26 mouse cellular contexts compared by ENCODE assay signal in genomic region chr10:121458408-121458807, GRCm38 (mm10). TPM values are rescaled to one million over a fixed set of nuclear protein-coding genes. Genes with fewer than 3 reads are reported as not detected.
DNase-seq lines count a peak whose midpoint lies in the region; ATAC-seq lines count a peak whose summit lies in the region.
"Had no signal": no experiment of that assay in that cellular context is flagged by ENCODE, and none has a peak within 500 bp of the region (broad histone marks: within the 10 kb centered on the region; RNA-seq: fewer than 3 reads in every experiment).

No protein-coding gene starts in this region.

- H3K9ac ChIP-seq in midbrain, embryonic 11.5 days (ENCODE audit: low read length), result no peak overlapping the region
- H3K9ac ChIP-seq in midbrain, embryonic 13.5 days (replicated peaks), result no peak overlapping the region
- H3K9ac ChIP-seq in limb, embryonic 12.5 days (replicated peaks), result no peak overlapping the region
- H3K9ac ChIP-seq: forebrain, postnatal 0 days; hindbrain, embryonic 14.5 days; liver, embryonic 14.5 days; lung, embryonic 15.5 days had no signal

- DNase-seq in heart, adult 11 months, result peak; percentile 91
- DNase-seq in heart, postnatal 36 days, result no peak
- peak; percentile 26 for DNase-seq in midbrain, embryonic 11.5 days (ENCODE audit: low spot score, missing footprints)
- DNase-seq in gastrocnemius, postnatal 36 days, result no peak
- no peak for DNase-seq in left cerebral cortex, postnatal 36 days (ENCODE audit: low spot score in 2 of 2)
- DNase-seq: cerebellum, adult 2 months; cerebellum, postnatal 25 days; forebrain, postnatal 0 days; heart, postnatal 4 days; kidney, adult 18-20 months; layer of hippocampus, adult 9-11 months; left cerebral cortex, postnatal 4 days; lung, postnatal 36 days; thymus, adult 2 months had no signal

- H3K9me3 ChIP-seq in midbrain, embryonic 11.5 days (ENCODE audit: control insufficient read depth, low read length), result no peaks in the 10 kb centered on the region
- no peaks in the 10 kb centered on the region for H3K9me3 ChIP-seq in midbrain, embryonic 13.5 days
- no peaks in the 10 kb centered on the region for H3K9me3 ChIP-seq in limb, embryonic 12.5 days
- H3K9me3 ChIP-seq: G1E; lung, embryonic 15.5 days had no signal

- no peak overlapping the region for H3K4me2 ChIP-seq in midbrain, embryonic 11.5 days
- no peak overlapping the region for H3K4me2 ChIP-seq in midbrain, embryonic 13.5 days (replicated peaks)
- H3K4me2 ChIP-seq in limb, embryonic 12.5 days, result no peak overlapping the region
- H3K4me2 ChIP-seq: heart, embryonic 11.5 days; hindbrain, embryonic 14.5 days; lung, embryonic 15.5 days had no signal

- 83% methylated on average over 9 of the region's 9 CpGs for WGBS in midbrain, embryonic 11.5 days
- WGBS in midbrain, embryonic 13.5 days, result 87% methylated on average over 9 of the region's 9 CpGs
- 89% methylated on average over 9 of the region's 9 CpGs for WGBS in limb, embryonic 12.5 days

- intact Hi-C loops in heart, postnatal 36 days (cut with DNase I), result loop anchor here (2.0 kb wide), 1 partner anchor 16 kb away; no protein-coding TSS in a partner anchor
- intact Hi-C loops in gastrocnemius, postnatal 36 days (cut with DNase I), result no loop called here
- intact Hi-C loops in left cerebral cortex, postnatal 36 days (cut with DNase I), result no loop called here

- no peaks in the 10 kb centered on the region for H3K27me3 ChIP-seq in midbrain, embryonic 11.5 days (ENCODE audit: control insufficient read depth, insufficient read depth, low read length)
- 0 out of 2 replicates have a peak, but pooled peaks cover 4% of the 10 kb centered on the region for H3K27me3 ChIP-seq in midbrain, embryonic 13.5 days
- no peaks in the 10 kb centered on the region for H3K27me3 ChIP-seq in limb, embryonic 12.5 days
- H3K27me3 ChIP-seq: CH12.LX; lung, embryonic 15.5 days; Patski had no signal

- H3K27ac ChIP-seq in midbrain, embryonic 11.5 days (ENCODE audit: low read depth, low read length), result no peak overlapping the region
- no peak overlapping the region for H3K27ac ChIP-seq in midbrain, embryonic 13.5 days
- peak overlapping the region; percentile 31; the same call in 1 of the 2 replicates for H3K27ac ChIP-seq in limb, embryonic 12.5 days
- H3K27ac ChIP-seq: hindbrain, embryonic 14.5 days; left cerebral cortex, adult 2 months; liver, embryonic 14.5 days; lung, embryonic 15.5 days; stomach, postnatal 0 days had no signal

- H3K4me1 ChIP-seq in midbrain, embryonic 11.5 days (ENCODE audit: control insufficient read depth, insufficient read depth, low read length), result peaks cover 9% of the 10 kb centered on the region
- H3K4me1 ChIP-seq in midbrain, embryonic 13.5 days (replicated peaks), result peaks cover 25% of the 10 kb centered on the region
- H3K4me1 ChIP-seq in limb, embryonic 12.5 days (replicated peaks), result peaks cover 49% of the 10 kb centered on the region

- ATAC-seq in midbrain, embryonic 11.5 days (ENCODE audit: low FRiP score), result no peak
- ATAC-seq in midbrain, embryonic 13.5 days, result no peak
- ATAC-seq in limb, embryonic 12.5 days (ENCODE audit: insufficient number of reproducible peaks, insufficient read depth, low FRiP score, low TSS enrichment, low read depth), result no peak
- ATAC-seq: forebrain, postnatal 0 days; inflammation-experienced regulatory T-cells, adult 6 months; Patski had no signal

- H3K36me3 ChIP-seq in midbrain, embryonic 11.5 days (ENCODE audit: control insufficient read depth, insufficient read depth, low read length), result no peaks in the 10 kb centered on the region
- H3K36me3 ChIP-seq in midbrain, embryonic 13.5 days, result no peaks in the 10 kb centered on the region
- H3K36me3 ChIP-seq in limb, embryonic 12.5 days, result no peaks in the 10 kb centered on the region
- H3K36me3 ChIP-seq: G1E; lung, embryonic 15.5 days had no signal

- H3K4me3 ChIP-seq in midbrain, embryonic 11.5 days (ENCODE audit: low read depth, low read length), result no peak overlapping the region
- no peak overlapping the region for H3K4me3 ChIP-seq in midbrain, embryonic 13.5 days (replicated peaks)
- no peak overlapping the region for H3K4me3 ChIP-seq in limb, embryonic 12.5 days (replicated peaks)
- H3K4me3 ChIP-seq: left cerebral cortex, adult 2 months; lung, embryonic 15.5 days had no signal

RNA-seq across cellular contexts. Expression of gene Rassf3, which starts 17.7 kb away (rescaled TPM):
- 100 to 1,000 TPM; 125 to 140 TPM for total RNA-seq in heart, postnatal 36 days (2021)
- 5.9 and 6.0 TPM in 2 replicates for polyA plus RNA-seq in midbrain, embryonic 11.5 days (2014; fragmentation: Nextera tagmentation; extraction: Ambion mirVana)
- 3.7 and 4.6 TPM in 2 replicates for polyA plus RNA-seq in midbrain, embryonic 13.5 days (2015; fragmentation: Nextera tagmentation; extraction: Ambion mirVana)
- polyA plus RNA-seq in limb, embryonic 12.5 days (2016; fragmentation: Nextera tagmentation; extraction: Ambion mirVana), result 20.2 and 22.2 TPM in 2 replicates
- total RNA-seq in gastrocnemius, postnatal 36 days (2021), result 10 to 100 TPM; 38.5 to 41.2 TPM
- total RNA-seq in left cerebral cortex, postnatal 36 days (2021), result 10 to 100 TPM; 30.8 to 47.3 TPM

Comparison
In these comparisons a context has a peak if more than half of its experiments do, and no peak if none do; other contexts are left out.
1. DNase-seq: peak in heart, adult 11 months (single experiment) and midbrain, embryonic 11.5 days (single experiment); none in heart, postnatal 36 days (0 of 2), gastrocnemius, postnatal 36 days (0 of 2) and left cerebral cortex, postnatal 36 days (0 of 2).